Mouse (Mus musculus) lung, postnatal 0 days (tissue): Measurements from ENCODE around the gene Swsap1.

Experiments used
- CTCF ChIP-seq: IDR thresholded peaks from 2 replicates; pipeline ENCODE4 v1.5.1; 2016; ENCODE audit warnings: antibody characterized with exemption, mild to moderate bottlenecking
- EP300 ChIP-seq: IDR thresholded peaks from 2 replicates; pipeline ENCODE4 v1.6.1; 2016; ENCODE audit warnings: antibody characterized with exemption, mild to moderate bottlenecking, control low read depth

DNA sequence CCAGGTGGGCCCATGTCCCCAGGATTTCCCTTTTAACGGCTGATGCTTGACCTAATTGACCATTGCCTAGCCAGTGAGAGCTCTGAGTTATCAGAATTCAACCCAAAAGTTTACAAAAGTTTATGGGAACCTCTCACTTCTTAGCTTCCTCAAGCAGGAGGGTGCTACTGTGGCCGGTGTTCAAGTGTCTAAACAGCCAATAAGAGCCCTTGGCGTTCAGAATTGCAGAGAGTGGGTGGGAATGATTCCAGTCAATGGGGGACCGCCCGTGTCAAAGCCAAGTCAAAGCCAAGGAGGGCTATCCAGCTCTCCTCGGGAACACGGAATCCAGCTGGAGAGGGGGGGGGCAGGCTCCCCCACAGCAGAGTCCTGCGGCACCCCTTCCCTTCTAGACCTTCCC is 7.4 kb upstream of the Swsap1 start:
- no peak for TF ChIP-seq EP300
- no peak for TF ChIP-seq CTCF
